Mouse (Mus musculus): ENCODE measurements at regions not wholly inside any gene's neighbourhood (a gene's known extent, or its start where the extent isn't known, plus 50 kb on each side); places are given as distances from the start of the nearest gene placed in this dataset.

- 68% methylated on average over 8 of the region's 8 CpGs for WGBS
- no peak for ATAC-seq (ENCODE audit: low FRiP score)
- Histone ChIP-seq H3K4me2 (replicated peaks) (no peak overlapping the region), H3K27ac (no peak overlapping the region), H3K27me3 (no peaks in the 10 kb centered on the region), H3K4me1 (peaks cover 39% of the 10 kb centered on the region), H3K9me3 (replicated peaks) (no peaks in the 10 kb centered on the region), H3K4me3 (no peak overlapping the region), H3K9ac (no peak overlapping the region), H3K36me3 (no peaks in the 10 kb centered on the region)
These were observed 414.0 kb downstream of the Zfp536 start for GRCm38 (mm10) chr7:37359473-37359872.

DNA sequence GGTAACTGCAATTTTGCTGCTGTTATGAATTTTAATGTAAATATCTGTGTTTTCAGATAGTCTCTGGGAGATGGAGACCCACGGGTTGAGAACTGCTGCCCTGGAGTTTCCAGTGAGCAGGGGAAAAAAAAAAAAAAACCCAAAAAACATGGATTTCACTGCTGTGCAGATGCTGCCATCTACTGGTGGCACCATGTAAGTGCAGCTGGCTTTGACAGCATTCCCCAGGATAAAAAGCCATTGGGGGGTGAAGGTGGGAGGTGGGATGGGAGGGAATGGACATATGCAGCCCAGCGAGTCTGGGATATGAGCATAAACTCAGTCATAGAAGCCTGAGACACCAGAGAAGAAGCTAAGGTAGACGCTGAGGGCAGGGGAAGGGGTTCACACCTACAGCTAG, 413.3 kb downstream of the Zfp536 start:
- Histone ChIP-seq H3K36me3 (no peaks in the 10 kb centered on the region), H3K27ac (no peak overlapping the region), H3K9ac (no peak overlapping the region), H3K9me3 (replicated peaks) (no peaks in the 10 kb centered on the region), H3K4me1 (peaks cover 42% of the 10 kb centered on the region), H3K4me3 (no peak overlapping the region), H3K27me3 (no peaks in the 10 kb centered on the region), H3K4me2 (replicated peaks) (no peak overlapping the region)
- 12% methylated on average over 3 of the region's 3 CpGs for WGBS
- no peak for ATAC-seq (ENCODE audit: low FRiP score)

DNA sequence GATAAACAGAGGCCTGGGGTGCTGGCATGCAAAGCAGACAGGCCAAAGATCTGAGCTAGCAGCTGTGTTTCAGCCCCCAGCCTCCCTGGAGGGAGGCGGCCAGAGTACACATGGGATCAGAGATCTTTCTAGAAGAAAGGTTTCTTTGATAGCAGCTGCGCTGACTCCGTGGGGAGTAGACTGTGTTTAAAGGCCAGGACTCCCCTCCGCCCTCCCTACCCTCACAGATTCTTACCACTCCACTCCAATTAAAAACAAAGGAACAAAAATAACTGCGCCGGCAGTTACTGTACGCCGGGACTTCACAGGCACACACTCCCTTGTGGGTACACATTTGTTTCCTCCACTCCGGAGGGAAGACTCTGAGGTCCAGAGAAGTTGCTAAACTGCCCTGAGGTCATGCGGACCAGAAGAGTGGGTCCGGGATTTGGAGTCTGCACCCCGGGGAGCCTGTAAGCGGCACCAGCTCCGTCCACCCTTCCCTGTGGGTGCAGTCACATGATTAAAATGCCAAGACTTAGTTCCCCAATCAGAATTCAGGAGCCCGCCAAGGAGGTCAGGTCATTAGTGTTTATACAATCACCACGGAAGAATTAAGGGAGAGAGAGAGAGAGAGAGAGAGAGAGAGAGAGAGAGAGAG, 411.5 kb downstream of the Zfp536 start:
- no peak overlapping the region for H3K9ac ChIP-seq
- H3K4me1 ChIP-seq = peaks cover 42% of the 10 kb centered on the region
- H3K27ac ChIP-seq = peak overlapping the region; percentile 79; the same call in 1 of the 2 replicates
- H3K4me2 ChIP-seq (replicated peaks) = peak overlapping the region; percentile 46
- 4% methylated on average over 16 of the region's 16 CpGs for WGBS
- peak; percentile 9; the same call in 1 of the 2 replicates for ATAC-seq (ENCODE audit: low FRiP score)
- H3K4me3 ChIP-seq = peak overlapping the region; percentile 9; the same call in 1 of the 2 replicates
- no peaks in the 10 kb centered on the region for H3K9me3 ChIP-seq (replicated peaks)
- H3K27me3 ChIP-seq = no peaks in the 10 kb centered on the region
- no peaks in the 10 kb centered on the region for H3K36me3 ChIP-seq

DNA sequence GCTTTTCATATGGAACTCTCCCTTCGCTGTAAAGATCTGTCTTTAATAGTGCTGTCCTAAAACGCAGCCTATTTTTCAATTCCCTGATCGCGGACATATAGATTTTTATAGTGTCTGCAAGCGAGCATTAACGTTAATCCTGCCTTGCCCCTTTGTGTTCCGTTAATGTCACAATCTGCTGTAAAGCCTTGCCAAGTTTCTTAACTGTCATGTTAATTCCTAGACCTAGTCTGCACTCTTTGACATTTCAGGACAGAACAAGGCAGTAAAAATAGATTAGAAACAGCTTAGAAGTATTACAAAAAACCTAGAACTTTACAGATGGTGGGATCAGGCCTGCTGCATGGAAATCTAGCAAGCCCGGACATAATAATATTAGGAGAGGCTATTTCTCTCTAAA, 410.6 kb downstream of the Zfp536 start:
- Histone ChIP-seq H3K4me3 (no peak overlapping the region), H3K36me3 (no peaks in the 10 kb centered on the region), H3K9ac (no peak overlapping the region), H3K27ac (peak overlapping the region; percentile 79), H3K9me3 (replicated peaks) (no peaks in the 10 kb centered on the region), H3K4me1 (peaks cover 37% of the 10 kb centered on the region), H3K4me2 (replicated peaks) (peak overlapping the region; percentile 46; the same call in 1 of the 2 replicates), H3K27me3 (no peaks in the 10 kb centered on the region)
- WGBS = 34% methylated on average over 8 of the region's 8 CpGs
- no peak for ATAC-seq (ENCODE audit: low FRiP score)

- Histone ChIP-seq H3K9ac (no peak overlapping the region), H3K27ac (peak overlapping the region; percentile 79)
These were observed 409.7 kb downstream of the Zfp536 start for GRCm38 (mm10) chr7:37363629-37364175.

GRCm38 (mm10) chr7:37364221-37364620, 409.2 kb downstream of the Zfp536 start:
- ATAC-seq (ENCODE audit: low FRiP score) = no peak; the same call in 1 of the 2 replicates
- Histone ChIP-seq H3K27me3 (no peaks in the 10 kb centered on the region), H3K9me3 (replicated peaks) (no peaks in the 10 kb centered on the region), H3K36me3 (no peaks in the 10 kb centered on the region), H3K4me1 (peaks cover 33% of the 10 kb centered on the region), H3K27ac (peak overlapping the region; percentile 79), H3K4me3 (no peak overlapping the region), H3K4me2 (replicated peaks) (peak overlapping the region; percentile 30), H3K9ac (no peak overlapping the region)
- WGBS = 16% methylated on average over 9 of the region's 9 CpGs

More at GRCm38 (mm10) chr7:37363629-37364175, 409.7 kb downstream of the Zfp536 start:
- H3K4me2 ChIP-seq (replicated peaks) = peak overlapping the region; percentile 30
- no peaks in the 10 kb centered on the region for H3K9me3 ChIP-seq (replicated peaks)
- H3K36me3 ChIP-seq = no peaks in the 10 kb centered on the region
- WGBS = 6% methylated on average over 10 of the region's 10 CpGs
- no peak overlapping the region for H3K4me3 ChIP-seq
- ATAC-seq (ENCODE audit: low FRiP score) = peak; percentile 45; the same call in 1 of the 2 replicates
- peaks cover 33% of the 10 kb centered on the region for H3K4me1 ChIP-seq
- H3K27me3 ChIP-seq = no peaks in the 10 kb centered on the region

DNA sequence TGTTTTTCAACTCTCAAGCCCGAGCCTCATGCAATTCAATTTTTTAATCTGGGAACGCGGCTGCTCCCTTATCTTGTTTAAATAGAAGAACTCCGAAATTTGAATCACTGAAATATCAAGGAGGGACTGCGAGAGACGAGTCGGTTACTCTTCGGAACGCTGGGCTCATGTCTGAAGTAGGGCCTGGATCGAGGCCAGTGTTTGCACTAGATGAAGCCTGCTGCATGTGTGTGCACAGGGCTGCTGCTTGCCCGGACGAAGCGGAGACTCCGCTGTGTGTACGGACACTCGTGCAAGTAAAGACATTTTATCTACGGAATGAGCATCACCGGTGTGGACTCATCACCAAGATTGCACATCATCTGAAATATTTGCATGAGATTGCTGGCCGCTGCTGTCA, 407.4 kb downstream of the Zfp536 start:
- ATAC-seq (ENCODE audit: low FRiP score) = no peak
- Histone ChIP-seq H3K4me3 (no peak overlapping the region), H3K27me3 (no peaks in the 10 kb centered on the region), H3K27ac (no peak overlapping the region), H3K4me1 (peaks cover 33% of the 10 kb centered on the region), H3K9ac (no peak overlapping the region), H3K9me3 (replicated peaks) (no peaks in the 10 kb centered on the region), H3K4me2 (replicated peaks) (no peak overlapping the region), H3K36me3 (no peaks in the 10 kb centered on the region)
- 89% methylated on average over 19 of the region's 19 CpGs for WGBS

- H3K36me3 ChIP-seq = no peaks in the 10 kb centered on the region
- no peak overlapping the region for H3K9ac ChIP-seq
- WGBS = 46% methylated on average over 4 of the region's 4 CpGs
- peaks cover under 1% of the 10 kb centered on the region; the same call in 1 of the 2 replicates for H3K4me1 ChIP-seq
- no peak overlapping the region for H3K27ac ChIP-seq
- no peaks in the 10 kb centered on the region for H3K27me3 ChIP-seq
- no peak for ATAC-seq (ENCODE audit: low FRiP score)
- H3K4me3 ChIP-seq = no peak overlapping the region
- no peak overlapping the region for H3K4me2 ChIP-seq (replicated peaks)
- no peaks in the 10 kb centered on the region for H3K9me3 ChIP-seq (replicated peaks)
These were observed 403.7 kb downstream of the Zfp536 start for GRCm38 (mm10) chr7:37369698-37370097.

GRCm38 (mm10) chr7:37373864-37374263, 399.6 kb downstream of the Zfp536 start:
- Histone ChIP-seq H3K27me3 (no peaks in the 10 kb centered on the region), H3K27ac (no peak overlapping the region), H3K4me1 (peaks cover 22% of the 10 kb centered on the region), H3K9ac (no peak overlapping the region), H3K9me3 (replicated peaks) (no peaks in the 10 kb centered on the region), H3K4me3 (no peak overlapping the region), H3K4me2 (replicated peaks) (peak overlapping the region; percentile 38), H3K36me3 (no peaks in the 10 kb centered on the region)
- peak; percentile 57 for ATAC-seq (ENCODE audit: low FRiP score)
- WGBS = 12% methylated on average over 11 of the region's 11 CpGs

GRCm38 (mm10) chr7:37375044-37375443, 398.4 kb downstream of the Zfp536 start:
- Histone ChIP-seq H3K9me3 (replicated peaks) (no peaks in the 10 kb centered on the region), H3K9ac (no peak overlapping the region), H3K4me3 (no peak overlapping the region), H3K27me3 (no peaks in the 10 kb centered on the region), H3K27ac (no peak overlapping the region), H3K4me2 (replicated peaks) (no peak overlapping the region), H3K4me1 (peaks cover 22% of the 10 kb centered on the region), H3K36me3 (no peaks in the 10 kb centered on the region)
- 58% methylated on average over 9 of the region's 9 CpGs for WGBS
- no peak for ATAC-seq (ENCODE audit: low FRiP score)

DNA sequence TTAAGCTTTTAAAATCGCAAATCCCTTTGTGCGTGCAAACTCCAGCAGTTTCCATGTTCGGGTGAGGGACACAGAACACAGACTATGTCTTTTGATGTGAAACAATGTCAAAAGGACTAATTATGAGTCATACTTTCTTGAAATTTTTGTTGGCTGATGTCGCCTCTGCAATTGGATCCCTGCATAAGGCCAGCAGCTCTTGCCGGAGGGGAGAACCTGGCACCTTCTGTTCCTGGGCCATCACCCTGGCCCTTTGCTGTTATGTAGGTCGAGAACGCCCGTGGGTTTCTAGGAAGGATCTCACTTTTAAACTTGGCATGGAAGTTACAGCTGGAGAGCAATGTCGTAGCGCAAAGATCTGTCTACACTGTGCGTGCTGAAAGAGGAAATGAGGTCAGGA, 397.9 kb downstream of the Zfp536 start:
- Histone ChIP-seq H3K4me2 (replicated peaks) (no peak overlapping the region), H3K9me3 (replicated peaks) (no peaks in the 10 kb centered on the region), H3K27me3 (no peaks in the 10 kb centered on the region), H3K27ac (no peak overlapping the region), H3K9ac (no peak overlapping the region), H3K4me3 (no peak overlapping the region), H3K36me3 (no peaks in the 10 kb centered on the region), H3K4me1 (peaks cover 22% of the 10 kb centered on the region)
- 63% methylated on average over 11 of the region's 11 CpGs for WGBS
- ATAC-seq (ENCODE audit: low FRiP score) = no peak

- Histone ChIP-seq H3K36me3 (no peaks in the 10 kb centered on the region), H3K4me1 (peaks cover 22% of the 10 kb centered on the region), H3K4me3 (no peak overlapping the region), H3K27ac (no peak overlapping the region), H3K4me2 (replicated peaks) (no peak overlapping the region), H3K27me3 (no peaks in the 10 kb centered on the region), H3K9ac (no peak overlapping the region), H3K9me3 (replicated peaks) (no peaks in the 10 kb centered on the region)
- 9% methylated on average over 6 of the region's 6 CpGs for WGBS
- no peak for ATAC-seq (ENCODE audit: low FRiP score)
These were observed 397.2 kb downstream of the Zfp536 start for GRCm38 (mm10) chr7:37376207-37376606.
